ENCODE assay signal across 12 mouse cellular contexts in the genomic region with DNA sequence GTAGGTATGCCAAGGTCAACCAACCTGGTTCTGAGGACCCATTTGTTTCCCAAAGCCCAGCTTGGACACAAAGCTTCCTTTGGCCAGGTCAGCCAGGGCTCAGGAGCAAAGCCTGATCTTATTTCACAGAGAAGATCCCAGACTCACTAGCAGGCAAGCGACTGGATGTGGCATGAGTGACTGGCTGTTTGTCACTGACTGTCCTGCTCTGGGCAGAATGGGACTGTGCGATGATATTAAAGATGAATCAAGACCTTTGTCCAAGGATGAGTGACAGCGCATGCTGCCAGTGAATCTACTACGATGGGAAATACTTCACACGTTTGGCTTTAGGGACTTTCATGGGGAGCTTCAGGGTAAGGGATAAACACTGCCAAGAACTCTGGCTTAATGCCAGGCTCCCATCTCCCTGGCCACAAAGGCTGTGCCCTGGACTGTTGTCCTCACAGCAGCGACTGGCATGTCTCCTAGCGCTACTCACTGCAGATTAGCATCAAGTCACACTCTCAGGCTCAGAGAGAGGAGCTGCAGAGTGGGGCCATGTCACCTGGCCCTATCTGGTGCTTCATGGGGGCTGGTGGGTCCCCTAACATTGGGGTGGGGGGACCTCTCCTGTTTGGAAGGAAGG.
A peak's percentile ranks its signal among the peaks of the same experiment; 100 is the strongest.
DNase-seq lines count a peak whose midpoint lies in the region; ATAC-seq and TF ChIP-seq lines count a peak whose summit lies in the region.
"Had no signal": no experiment of that assay in that cellular context is flagged by ENCODE, and none has a peak within 500 bp of the region (broad histone marks: within the 10 kb centered on the region; RNA-seq: fewer than 3 reads in every experiment).

No protein-coding gene starts in this region.

- DNase-seq in heart, postnatal 25 days (ENCODE audit: low spot score): no peak
- DNase-seq in urinary bladder, adult 2 months (ENCODE audit: low spot score): peak; percentile 2
- no peak for DNase-seq in urinary bladder, adult 18-20 months (ENCODE audit: low spot score in 2 of 2)
- DNase-seq in cerebellum, postnatal 4 days (ENCODE audit: low spot score in 2 of 2): peak; percentile 19 to 61
- DNase-seq in retina, postnatal 7 days (ENCODE audit: low read depth, low spot score): peak; percentile 27
- DNase-seq in right cerebral cortex, postnatal 25 days: no peak
- DNase-seq in left cerebral cortex, adult 2 months (ENCODE audit: extremely low spot score in 1 of 2, low spot score in 2 of 2): no peak
- DNase-seq: kidney, postnatal 10 days had no signal

- ATAC-seq in heart, embryonic 15.5 days (replicated peaks; ENCODE audit: insufficient number of reproducible peaks, insufficient read depth, low FRiP score, low read depth): no peak
- ATAC-seq: activated CD4-positive, CD25-positive, alpha-beta regulatory T cell, adult 4 months had no signal

- H3K27me3 ChIP-seq in heart, embryonic 15.5 days: no peaks in the 10 kb centered on the region
- H3K27me3 ChIP-seq: neural tube, embryonic 12.5 days had no signal

- H3K4me3 ChIP-seq in heart, embryonic 15.5 days: no peak overlapping the region
- no peak overlapping the region for H3K4me3 ChIP-seq in left cerebral cortex, adult 2 months
- H3K4me3 ChIP-seq: heart, adult 2 months; neural tube, embryonic 12.5 days had no signal

- 56% methylated on average over 7 of the region's 7 CpGs for WGBS in heart, embryonic 15.5 days

- H3K4me2 ChIP-seq in heart, embryonic 15.5 days: no peak overlapping the region
- H3K4me2 ChIP-seq: neural tube, embryonic 12.5 days had no signal

- TF ChIP-seq CTCF in left cerebral cortex, adult 2 months (IDR thresholded peaks at IDR 0.05): no peak

- H3K27ac ChIP-seq in heart, embryonic 15.5 days: peak overlapping the region; percentile 8; the same call in 1 of the 2 replicates
- H3K27ac ChIP-seq in left cerebral cortex, adult 2 months: no peak overlapping the region
- H3K27ac ChIP-seq: heart, adult 2 months; neural tube, embryonic 12.5 days had no signal

- H3K9ac ChIP-seq in heart, embryonic 15.5 days: no peak overlapping the region
- H3K9ac ChIP-seq: neural tube, embryonic 12.5 days had no signal

- intact Hi-C loops in heart, postnatal 25 days (cut with DNase I): no loop called here
- intact Hi-C loops in left cerebral cortex, adult 2 months (cut with DNase I): no loop called here

- H3K36me3 ChIP-seq in heart, embryonic 15.5 days: no peaks in the 10 kb centered on the region; the same call in 1 of the 2 replicates
- H3K36me3 ChIP-seq: neural tube, embryonic 12.5 days had no signal

- H3K9me3 ChIP-seq in heart, embryonic 15.5 days (replicated peaks): no peaks in the 10 kb centered on the region
- H3K9me3 ChIP-seq: neural tube, embryonic 12.5 days had no signal

- H3K4me1 ChIP-seq in heart, embryonic 15.5 days (replicated peaks): peaks cover 11% of the 10 kb centered on the region
- H3K4me1 ChIP-seq: neural tube, embryonic 12.5 days had no signal

Comparison
In these comparisons a context has a peak if more than half of its experiments do, and no peak if none do; other contexts are left out.
1. DNase-seq: peak in urinary bladder, adult 2 months (single experiment), cerebellum, postnatal 4 days (2 of 2) and retina, postnatal 7 days (single experiment); none in heart, postnatal 25 days (single experiment), urinary bladder, adult 18-20 months (0 of 2), right cerebral cortex, postnatal 25 days (single experiment) and left cerebral cortex, adult 2 months (0 of 2).